Mouse (Mus musculus): ENCODE results near the gene Zfp74. TPM values are rescaled to one million over a fixed set of nuclear protein-coding genes. Genes with fewer than 3 reads are reported as not detected.
A peak's percentile ranks its signal among the peaks of the same experiment; 100 is the strongest.

The Zfp74 gene
- polyA plus RNA-seq, 1 experiment from 2014 or later: 12.9 TPM

DNA sequence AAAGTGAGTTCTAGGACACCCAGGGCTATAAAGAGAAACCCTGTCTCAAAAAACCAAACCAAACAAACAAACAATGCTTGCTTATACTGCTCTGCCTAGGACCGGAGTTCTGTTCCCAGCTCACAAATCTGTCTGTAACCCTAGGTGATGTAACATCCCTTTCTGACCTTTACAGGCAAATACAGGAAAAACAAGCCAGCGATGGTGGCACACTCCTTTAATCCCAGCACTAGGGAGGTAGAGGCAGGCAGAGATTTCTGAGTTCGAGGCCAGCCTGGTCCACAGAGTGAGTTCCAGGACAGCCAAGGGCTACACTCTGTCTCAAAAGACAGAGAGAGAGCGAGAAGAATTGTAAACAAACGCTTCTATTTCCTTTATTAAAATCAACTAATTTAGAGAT, 46.7 kb downstream of the Zfp74 start:
- Histone ChIP-seq H3K9ac (ENCODE audit: low read length) (no peak overlapping the region), H3K4me3 (ENCODE audit: low read depth, low read length) (no peak overlapping the region), H3K4me2 (ENCODE audit: low read depth) (no peak overlapping the region), H3K36me3 (ENCODE audit: control insufficient read depth, insufficient read depth, low read length) (peaks cover 4% of the 10 kb centered on the region), H3K27ac (ENCODE audit: low read depth, low read length) (0 out of 2 replicates have a peak overlapping the region, but pooled peaks have one; percentile 93), H3K4me1 (ENCODE audit: control insufficient read depth, insufficient read depth, low read length) (peaks cover 4% of the 10 kb centered on the region; the same call in 1 of the 2 replicates), H3K9me3 (ENCODE audit: control insufficient read depth, low read length) (no peaks in the 10 kb centered on the region), H3K27me3 (ENCODE audit: control insufficient read depth, insufficient read depth, low read length) (no peaks in the 10 kb centered on the region)
- ATAC-seq (ENCODE audit: insufficient read depth, low FRiP score, low TSS enrichment) (no peak), DNase-seq (ENCODE audit: low spot score) (no peak)
- WGBS: 87% methylated on average over 5 of the region's 5 CpGs

DNA sequence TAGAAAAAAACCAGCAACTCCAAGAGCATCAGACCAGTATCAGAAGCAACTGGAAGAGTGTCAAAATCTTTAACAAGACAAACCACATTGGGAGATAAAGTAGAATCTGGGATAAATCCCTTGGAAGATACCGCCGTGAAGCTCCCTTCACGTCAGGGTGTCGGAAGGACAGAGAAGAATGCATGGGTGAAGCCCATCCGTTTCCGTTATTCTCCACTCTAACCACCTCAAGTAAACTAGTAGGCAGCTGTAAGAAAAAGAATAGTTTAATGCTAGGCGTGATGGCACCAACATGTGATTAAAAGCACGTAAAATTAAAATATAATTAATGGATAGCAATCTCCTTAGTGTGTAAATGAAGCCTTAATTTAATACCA, 47.2 kb downstream of the Zfp74 start:
- 26% methylated on average over 8 of the region's 8 CpGs for WGBS
- H3K4me1 ChIP-seq (ENCODE audit: control insufficient read depth, insufficient read depth, low read length): peaks cover 4% of the 10 kb centered on the region; the same call in 1 of the 2 replicates
- peak overlapping the region; percentile 54 for H3K4me3 ChIP-seq (ENCODE audit: low read depth, low read length)
- DNase-seq (ENCODE audit: low spot score): no peak
- peak overlapping the region; percentile 70 for H3K4me2 ChIP-seq (ENCODE audit: low read depth)
- no peaks in the 10 kb centered on the region for H3K9me3 ChIP-seq (ENCODE audit: control insufficient read depth, low read length)
- H3K27me3 ChIP-seq (ENCODE audit: control insufficient read depth, insufficient read depth, low read length): no peaks in the 10 kb centered on the region
- H3K27ac ChIP-seq (ENCODE audit: low read depth, low read length): peak overlapping the region; percentile 93
- no peak for ATAC-seq (ENCODE audit: insufficient read depth, low FRiP score, low TSS enrichment)
- peak overlapping the region; percentile 60 for H3K9ac ChIP-seq (ENCODE audit: low read length)
- H3K36me3 ChIP-seq (ENCODE audit: control insufficient read depth, insufficient read depth, low read length): no peaks in the 10 kb centered on the region; the same call in 1 of the 2 replicates

DNA sequence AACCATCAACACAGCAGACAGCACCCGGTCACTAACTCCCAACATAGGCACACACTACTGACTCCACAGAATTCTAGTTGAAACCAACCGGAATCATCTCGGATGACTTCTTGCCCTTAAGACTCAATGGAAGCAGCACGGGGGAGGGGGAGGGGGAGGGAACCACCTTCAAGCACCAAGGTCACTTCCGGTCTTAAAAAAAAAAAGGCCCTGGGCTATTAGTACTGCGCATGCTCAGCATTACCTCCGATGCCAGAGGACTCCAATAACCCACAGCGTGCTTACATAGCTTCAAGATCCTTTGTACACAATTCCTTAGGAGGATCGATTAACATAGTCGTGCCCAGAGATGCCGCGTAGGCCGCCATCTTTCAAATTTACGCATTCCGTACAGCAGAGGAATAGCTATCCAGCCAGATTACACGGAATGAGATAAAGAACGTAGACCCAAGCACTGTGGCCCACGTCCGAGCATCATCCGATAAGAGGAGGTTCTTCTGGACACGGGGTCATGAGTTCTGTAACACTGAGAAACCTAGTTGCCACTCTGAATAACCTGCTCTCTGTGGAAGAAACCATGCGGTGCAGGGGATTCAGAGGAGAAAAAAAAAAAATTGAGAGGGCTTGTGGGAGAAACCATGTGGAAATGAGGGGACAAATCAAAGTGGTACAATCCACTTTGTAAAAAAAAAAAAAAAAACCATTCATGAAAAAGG, 47.8 kb downstream of the Zfp74 start, which contains the start of gene Zfp27:
Gene Zfp27, minus strand, starts transcription at position 607 of the 716 bp plus-strand sequence.
- ATAC-seq (ENCODE audit: insufficient read depth, low FRiP score, low TSS enrichment) (peak; percentile 69), DNase-seq (ENCODE audit: low spot score) (peak; percentile 89)
- Histone ChIP-seq H3K4me2 (ENCODE audit: low read depth) (peak within 1 kb of the TSS; percentile 70), H3K27me3 (ENCODE audit: control insufficient read depth, insufficient read depth, low read length) (no peaks in the 10 kb centered on the region), H3K4me3 (ENCODE audit: low read depth, low read length) (peak within 1 kb of the TSS; percentile 54), H3K27ac (ENCODE audit: low read depth, low read length) (peak within 1 kb of the TSS; percentile 93), H3K36me3 (ENCODE audit: control insufficient read depth, insufficient read depth, low read length) (no peaks in the 10 kb centered on the region; the same call in 1 of the 2 replicates), H3K9ac (ENCODE audit: low read length) (peak within 1 kb of the TSS; percentile 60), H3K9me3 (ENCODE audit: control insufficient read depth, low read length) (no peaks in the 10 kb centered on the region), H3K4me1 (ENCODE audit: control insufficient read depth, insufficient read depth, low read length) (peaks cover 4% of the 10 kb centered on the region; the same call in 1 of the 2 replicates)
- under 1% methylated on average over 22 of the region's 22 CpGs for WGBS

DNA sequence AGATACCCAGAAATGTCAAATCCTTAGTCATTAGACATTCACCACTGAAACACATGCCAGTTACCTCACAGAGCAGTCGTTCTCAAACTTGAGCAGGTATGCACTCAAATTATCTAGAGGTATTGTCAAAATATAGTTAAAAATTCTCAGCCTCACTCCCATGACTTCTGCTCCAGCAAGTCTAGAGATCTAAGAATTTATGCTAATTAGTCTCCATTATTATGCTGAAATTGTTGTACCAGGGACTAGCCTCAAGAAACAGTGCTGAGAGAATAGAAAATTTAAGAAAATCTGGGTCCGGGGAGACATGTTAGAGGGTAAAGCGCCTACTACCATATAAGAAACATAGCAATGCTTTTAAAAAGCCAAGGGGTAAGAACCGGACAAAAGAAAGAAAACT, 49.8 kb downstream of the Zfp74 start:
- no peak for DNase-seq (ENCODE audit: low spot score)
- no peak for ATAC-seq (ENCODE audit: insufficient read depth, low FRiP score, low TSS enrichment)
- Histone ChIP-seq H3K9me3 (ENCODE audit: control insufficient read depth, low read length) (no peaks in the 10 kb centered on the region; the same call in 1 of the 2 replicates), H3K4me2 (ENCODE audit: low read depth) (no peak overlapping the region), H3K9ac (ENCODE audit: low read length) (no peak overlapping the region), H3K4me3 (ENCODE audit: low read depth, low read length) (no peak overlapping the region), H3K27ac (ENCODE audit: low read depth, low read length) (no peak overlapping the region), H3K4me1 (ENCODE audit: control insufficient read depth, insufficient read depth, low read length) (peaks cover under 1% of the 10 kb centered on the region; the same call in 1 of the 2 replicates), H3K27me3 (ENCODE audit: control insufficient read depth, insufficient read depth, low read length) (no peaks in the 10 kb centered on the region), H3K36me3 (ENCODE audit: control insufficient read depth, insufficient read depth, low read length) (peaks cover 3% of the 10 kb centered on the region)
- WGBS: 98% methylated on average over 4 of the region's 4 CpGs

DNA sequence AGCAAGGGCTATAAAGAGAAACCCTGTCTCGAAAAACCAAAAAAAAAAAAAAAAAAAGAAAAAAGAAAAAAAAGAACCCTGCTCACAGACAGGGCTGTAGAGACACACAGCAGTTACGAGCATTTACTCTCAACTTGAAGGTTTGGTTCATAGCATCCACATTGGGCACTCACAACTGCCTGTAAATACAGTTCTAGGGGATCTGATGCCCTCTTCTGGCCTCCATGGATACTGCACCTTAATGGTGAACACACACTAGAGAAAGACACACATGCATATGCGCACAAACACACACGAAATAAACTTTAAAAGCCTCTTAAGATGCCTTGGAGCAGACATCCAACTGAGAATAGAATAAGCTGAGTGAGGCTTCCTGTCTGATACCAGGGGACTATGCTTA, 55.5 kb downstream of the Zfp74 start:
- 98% methylated on average over 4 of the region's 4 CpGs for WGBS
- ATAC-seq (ENCODE audit: insufficient read depth, low FRiP score, low TSS enrichment): no peak
- no peak overlapping the region for H3K9ac ChIP-seq (ENCODE audit: low read length)
- peaks cover 44% of the 10 kb centered on the region for H3K36me3 ChIP-seq (ENCODE audit: control insufficient read depth, insufficient read depth, low read length)
- H3K27me3 ChIP-seq (ENCODE audit: control insufficient read depth, insufficient read depth, low read length): no peaks in the 10 kb centered on the region
- peaks cover 25% of the 10 kb centered on the region for H3K9me3 ChIP-seq (ENCODE audit: control insufficient read depth, low read length)
- H3K4me2 ChIP-seq (ENCODE audit: low read depth): no peak overlapping the region
- no peaks in the 10 kb centered on the region for H3K4me1 ChIP-seq (ENCODE audit: control insufficient read depth, insufficient read depth, low read length)
- no peak overlapping the region for H3K27ac ChIP-seq (ENCODE audit: low read depth, low read length)
- no peak for DNase-seq (ENCODE audit: low spot score)
- no peak overlapping the region for H3K4me3 ChIP-seq (ENCODE audit: low read depth, low read length)

DNA sequence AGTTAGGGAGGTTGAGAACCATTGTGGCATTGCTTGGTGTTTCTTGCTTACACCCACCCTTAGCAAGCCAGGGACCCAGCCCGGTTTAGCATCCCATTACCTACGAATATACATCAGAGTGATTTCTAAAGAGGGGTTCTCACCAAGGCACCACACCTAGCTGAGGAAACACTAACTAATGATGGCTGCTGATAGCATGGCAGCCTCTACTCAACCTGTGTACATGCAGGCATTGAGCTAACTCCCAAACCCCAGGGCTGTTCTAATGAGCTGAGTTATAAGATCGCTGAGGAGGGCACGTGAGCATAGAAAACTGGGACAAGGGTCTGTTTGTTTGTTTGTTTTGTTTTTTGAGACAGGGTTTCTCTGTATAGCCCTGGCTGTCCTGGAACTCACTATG, 61.1 kb downstream of the Zfp74 start:
- H3K9me3 ChIP-seq (ENCODE audit: control insufficient read depth, low read length): peaks cover 29% of the 10 kb centered on the region
- no peaks in the 10 kb centered on the region for H3K27me3 ChIP-seq (ENCODE audit: control insufficient read depth, insufficient read depth, low read length)
- no peak overlapping the region for H3K4me3 ChIP-seq (ENCODE audit: low read depth, low read length)
- no peaks in the 10 kb centered on the region for H3K4me1 ChIP-seq (ENCODE audit: control insufficient read depth, insufficient read depth, low read length)
- no peak overlapping the region for H3K27ac ChIP-seq (ENCODE audit: low read depth, low read length)
- no peak overlapping the region for H3K9ac ChIP-seq (ENCODE audit: low read length)
- H3K4me2 ChIP-seq (ENCODE audit: low read depth): no peak overlapping the region
- 95% methylated on average over 4 of the region's 4 CpGs for WGBS
- ATAC-seq (ENCODE audit: insufficient read depth, low FRiP score, low TSS enrichment) (no peak), DNase-seq (ENCODE audit: low spot score) (no peak)
- peaks cover 46% of the 10 kb centered on the region for H3K36me3 ChIP-seq (ENCODE audit: control insufficient read depth, insufficient read depth, low read length)

DNA sequence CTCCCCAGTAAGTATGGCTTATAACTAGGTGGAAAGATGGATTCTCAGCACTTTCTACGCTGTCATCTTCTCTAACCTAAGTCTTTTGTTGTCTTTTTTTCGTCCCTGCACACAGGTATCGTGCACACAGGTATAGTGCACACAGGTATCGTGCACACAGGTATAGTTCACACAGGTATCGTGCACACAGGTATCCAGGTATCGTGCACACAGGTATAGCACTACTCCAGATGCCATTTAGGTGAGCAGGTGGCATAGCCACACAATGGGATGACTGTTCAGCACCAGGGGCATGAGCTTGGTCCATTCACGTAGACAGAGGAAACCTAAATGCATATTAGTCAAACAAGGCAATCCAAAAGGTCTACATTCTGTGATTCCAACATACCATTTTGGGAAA, 63.4 kb downstream of the Zfp74 start:
- Histone ChIP-seq H3K36me3 (ENCODE audit: control insufficient read depth, insufficient read depth, low read length) (peaks cover 36% of the 10 kb centered on the region), H3K27me3 (ENCODE audit: control insufficient read depth, insufficient read depth, low read length) (no peaks in the 10 kb centered on the region), H3K4me2 (ENCODE audit: low read depth) (no peak overlapping the region), H3K4me1 (ENCODE audit: control insufficient read depth, insufficient read depth, low read length) (no peaks in the 10 kb centered on the region), H3K27ac (ENCODE audit: low read depth, low read length) (no peak overlapping the region), H3K9me3 (ENCODE audit: control insufficient read depth, low read length) (peaks cover 31% of the 10 kb centered on the region), H3K4me3 (ENCODE audit: low read depth, low read length) (no peak overlapping the region), H3K9ac (ENCODE audit: low read length) (no peak overlapping the region)
- no peak for ATAC-seq (ENCODE audit: insufficient read depth, low FRiP score, low TSS enrichment)
- no peak for DNase-seq (ENCODE audit: low spot score)
- 97% methylated on average over 7 of the region's 7 CpGs for WGBS

DNA sequence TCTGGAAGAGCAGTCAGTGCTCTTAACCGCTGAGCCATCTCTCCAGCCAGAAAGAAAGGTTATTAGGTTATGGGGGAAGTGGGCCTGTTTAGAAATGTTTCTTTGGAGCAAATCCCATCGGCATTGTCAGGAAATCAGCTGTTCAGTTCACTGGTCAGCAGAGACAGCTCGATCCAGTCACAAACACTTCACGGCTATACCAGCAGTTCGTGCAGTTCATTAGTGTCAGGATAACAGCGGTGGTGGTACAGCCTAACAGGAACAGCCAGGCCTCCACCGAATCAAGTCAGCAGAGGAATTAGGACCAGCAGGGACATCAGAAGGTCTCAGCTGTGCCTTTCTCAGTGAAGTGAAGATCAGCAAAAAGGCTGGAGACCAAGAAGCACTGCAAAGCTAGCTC, 73.0 kb downstream of the Zfp74 start:
- no peak overlapping the region for H3K27ac ChIP-seq (ENCODE audit: low read depth, low read length)
- ATAC-seq (ENCODE audit: insufficient read depth, low FRiP score, low TSS enrichment) (no peak), DNase-seq (ENCODE audit: low spot score) (no peak)
- H3K9me3 ChIP-seq (ENCODE audit: control insufficient read depth, low read length): 0 out of 2 replicates have a peak, but pooled peaks cover 2% of the 10 kb centered on the region
- WGBS: 95% methylated on average over 7 of the region's 7 CpGs
- no peak overlapping the region for H3K4me2 ChIP-seq (ENCODE audit: low read depth)
- no peaks in the 10 kb centered on the region for H3K27me3 ChIP-seq (ENCODE audit: control insufficient read depth, insufficient read depth, low read length)
- H3K36me3 ChIP-seq (ENCODE audit: control insufficient read depth, insufficient read depth, low read length): no peaks in the 10 kb centered on the region; the same call in none of the 2 replicates
- H3K9ac ChIP-seq (ENCODE audit: low read length): no peak overlapping the region
- no peaks in the 10 kb centered on the region for H3K4me1 ChIP-seq (ENCODE audit: control insufficient read depth, insufficient read depth, low read length)
- no peak overlapping the region for H3K4me3 ChIP-seq (ENCODE audit: low read depth, low read length)
